Mouse (Mus musculus) forebrain, embryonic 13.5 days (tissue): Measurements from ENCODE around the gene Kctd11. TPM values are rescaled to one million over a fixed set of nuclear protein-coding genes. Genes with fewer than 3 reads are reported as not detected.
"Not testable (repeated sequence)": the region's sequence is repeated elsewhere in the genome, so short reads cannot be mapped to it uniquely, and the experiment has no call there.

ENCODE experiments used
- ATAC-seq: fragments of 200-750 bp; cut with Nextera tagmentation; 2 replicates; pipeline ENCODE4 v1.8.0; 2017
- H3K27ac ChIP-seq: fragments of 300-500 bp; sonication (generic); 2 replicates; pipeline ENCODE4 v1.5.1; 2015; ENCODE audit warnings: inconsistent platforms, mild to moderate bottlenecking, moderate library complexity
- H3K27me3 ChIP-seq: fragments of 300-500 bp; sonication (generic); 2 replicates; pipeline ENCODE4 v1.6.1; 2015; ENCODE audit warnings: mild to moderate bottlenecking, inconsistent platforms
- H3K36me3 ChIP-seq: fragments of 300-500 bp; sonication (generic); 2 replicates; pipeline ENCODE4 v1.6.1; 2015; ENCODE audit warnings: mild to moderate bottlenecking, inconsistent platforms; ENCODE audit not compliant: poor library complexity, severe bottlenecking
- H3K4me1 ChIP-seq: fragments of 300-500 bp; sonication (generic); 2 replicates; pipeline ENCODE4 v1.6.1; 2015; ENCODE audit warnings: inconsistent platforms
- H3K4me2 ChIP-seq: fragments of 300-500 bp; sonication (generic); 2 replicates; pipeline ENCODE4 v1.6.1; 2015; ENCODE audit warnings: inconsistent platforms, mild to moderate bottlenecking, moderate library complexity
- H3K4me3 ChIP-seq: fragments of 300-500 bp; sonication (generic); 2 replicates; pipeline ENCODE4 v1.5.1; 2015; ENCODE audit warnings: mild to moderate bottlenecking, inconsistent platforms
- H3K9ac ChIP-seq: fragments of 300-500 bp; sonication (generic); 2 replicates; pipeline ENCODE4 v1.6.1; 2015; ENCODE audit warnings: mild to moderate bottlenecking, inconsistent platforms
- H3K9me3 ChIP-seq: fragments of 300-500 bp; sonication (generic); replicated peaks from 2 replicates; pipeline ENCODE4 v1.6.1; 2016; ENCODE audit warnings: inconsistent platforms
- WGBS: fragments of 180-500 bp; shearing (Covaris S2); methylation state at CpG from one replicate; pipeline ENCODE4 v1.1.7; 2015; 5-methylcytosine and 5-hydroxymethylcytosine counted together
- polyA plus RNA-seq: library from polyadenylated mRNA; unstranded; fragments of >200 nt; fragmentation: Nextera tagmentation; extraction: Ambion mirVana; gene quantifications from 2 replicates; pipeline ENCODE4 v1.2.1, GENCODE M21; 2015

Gene Kctd11
- polyA plus RNA-seq, 1 experiment from 2014 or later = 1.3 TPM

DNA sequence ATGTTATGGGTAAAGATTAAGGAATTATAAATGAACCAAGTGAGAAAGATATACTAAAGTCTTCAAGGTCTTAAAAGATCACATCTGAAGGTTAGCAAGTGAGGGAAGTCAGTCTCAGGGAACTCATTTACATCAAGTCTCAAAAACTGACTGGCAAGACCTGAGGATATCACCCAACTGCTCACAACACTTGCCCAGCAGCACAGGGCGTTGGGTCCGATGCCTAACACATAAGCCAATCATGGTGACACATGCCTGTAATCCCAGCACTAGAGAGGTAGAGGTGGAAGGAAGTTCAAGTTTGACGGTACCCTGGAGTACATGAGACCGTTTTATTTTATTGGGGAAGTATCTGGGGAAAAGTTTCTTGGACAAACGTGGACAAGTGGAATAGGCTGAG lies 36.9 kb upstream of the Kctd11 start:
- Histone ChIP-seq H3K27me3 (no peaks in the 10 kb centered on the region), H3K27ac (no peak overlapping the region), H3K36me3 (peaks cover 50% of the 10 kb centered on the region), H3K4me2 (no peak overlapping the region), H3K9me3 (no peaks in the 10 kb centered on the region), H3K9ac (no peak overlapping the region), H3K4me1 (peaks cover 51% of the 10 kb centered on the region), H3K4me3 (no peak overlapping the region)
- no peak for ATAC-seq
- WGBS = 86% methylated on average over 5 of the region's 5 CpGs

DNA sequence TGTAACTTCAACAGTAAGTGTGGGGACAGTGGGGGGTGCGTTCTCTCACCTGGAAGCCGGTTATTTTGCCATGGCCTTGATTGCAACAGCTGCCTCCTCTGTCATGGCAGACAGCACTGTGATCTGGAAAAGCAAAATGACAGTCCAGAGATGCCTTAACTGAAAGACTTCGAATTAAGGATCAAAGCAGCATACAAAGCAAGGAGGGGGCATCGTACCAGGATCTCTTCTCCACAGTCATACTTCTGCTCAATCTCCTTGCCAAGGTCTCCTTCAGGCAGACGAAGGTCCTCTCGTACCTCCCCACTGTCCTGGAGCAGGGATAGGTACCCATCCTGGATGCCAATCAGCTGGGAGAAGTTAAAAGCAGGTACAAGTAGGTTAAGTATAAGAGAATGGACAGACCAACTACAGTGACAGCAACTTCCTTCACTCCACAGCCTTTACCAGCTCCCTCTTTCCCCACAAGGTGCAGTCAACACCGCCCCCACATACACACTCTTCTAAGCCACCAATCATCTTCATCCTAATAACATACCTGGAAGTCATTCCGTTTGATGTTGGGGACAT lies 36.3 kb upstream of the Kctd11 start:
- H3K36me3 ChIP-seq = peaks cover 56% of the 10 kb centered on the region
- no peaks in the 10 kb centered on the region for H3K9me3 ChIP-seq
- H3K27ac ChIP-seq = no peak overlapping the region
- no peak overlapping the region for H3K4me3 ChIP-seq
- H3K27me3 ChIP-seq = no peaks in the 10 kb centered on the region
- H3K4me2 ChIP-seq = no peak overlapping the region
- no peak for ATAC-seq
- WGBS = 88% methylated on average over 8 of the region's 8 CpGs
- H3K9ac ChIP-seq = no peak overlapping the region
- peaks cover 48% of the 10 kb centered on the region for H3K4me1 ChIP-seq

DNA sequence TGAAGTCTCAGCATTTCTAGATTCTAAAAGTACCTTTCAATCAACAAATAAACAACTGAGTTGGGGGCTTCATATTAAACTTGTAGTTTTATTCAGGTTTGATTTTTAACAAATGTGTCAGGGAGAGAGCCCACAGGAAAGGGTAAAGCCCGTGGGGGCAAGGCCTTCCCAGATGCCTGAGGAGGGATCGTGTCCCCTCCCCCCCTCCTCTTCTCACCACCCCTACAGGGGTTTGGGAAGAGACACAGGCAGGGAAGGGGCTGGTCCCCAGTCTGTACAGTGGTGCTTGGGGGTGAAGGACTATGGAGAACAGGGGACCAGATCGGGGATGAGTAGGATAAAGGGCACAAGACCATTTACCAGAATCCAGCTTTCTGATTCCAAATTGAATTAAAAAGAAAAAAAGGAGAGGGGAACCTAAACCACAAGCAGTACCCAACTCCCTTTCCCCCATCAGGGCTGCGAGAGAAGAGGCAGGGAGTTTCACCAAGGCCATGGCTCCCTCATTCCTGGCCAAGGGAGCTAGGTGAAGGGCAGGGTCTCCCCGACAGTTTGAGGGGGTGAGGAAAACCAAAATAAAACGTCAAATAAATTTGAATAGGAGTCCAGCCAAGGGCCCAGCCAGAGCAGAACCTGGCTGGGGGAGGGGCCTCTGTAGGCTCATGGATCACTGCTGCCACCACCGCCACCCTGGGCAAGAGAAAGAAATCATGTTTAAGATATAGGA lies 35.6 kb upstream of the Kctd11 start:
- not testable (repeated sequence) for H3K4me3 ChIP-seq, H3K9ac ChIP-seq, H3K9me3 ChIP-seq, H3K27me3 ChIP-seq, H3K4me2 ChIP-seq, ATAC-seq, H3K27ac ChIP-seq
- WGBS = 66% methylated on average over 7 of the region's 7 CpGs
- Histone ChIP-seq H3K36me3 (peaks cover 63% of the 10 kb centered on the region), H3K4me1 (peaks cover 45% of the 10 kb centered on the region)

DNA sequence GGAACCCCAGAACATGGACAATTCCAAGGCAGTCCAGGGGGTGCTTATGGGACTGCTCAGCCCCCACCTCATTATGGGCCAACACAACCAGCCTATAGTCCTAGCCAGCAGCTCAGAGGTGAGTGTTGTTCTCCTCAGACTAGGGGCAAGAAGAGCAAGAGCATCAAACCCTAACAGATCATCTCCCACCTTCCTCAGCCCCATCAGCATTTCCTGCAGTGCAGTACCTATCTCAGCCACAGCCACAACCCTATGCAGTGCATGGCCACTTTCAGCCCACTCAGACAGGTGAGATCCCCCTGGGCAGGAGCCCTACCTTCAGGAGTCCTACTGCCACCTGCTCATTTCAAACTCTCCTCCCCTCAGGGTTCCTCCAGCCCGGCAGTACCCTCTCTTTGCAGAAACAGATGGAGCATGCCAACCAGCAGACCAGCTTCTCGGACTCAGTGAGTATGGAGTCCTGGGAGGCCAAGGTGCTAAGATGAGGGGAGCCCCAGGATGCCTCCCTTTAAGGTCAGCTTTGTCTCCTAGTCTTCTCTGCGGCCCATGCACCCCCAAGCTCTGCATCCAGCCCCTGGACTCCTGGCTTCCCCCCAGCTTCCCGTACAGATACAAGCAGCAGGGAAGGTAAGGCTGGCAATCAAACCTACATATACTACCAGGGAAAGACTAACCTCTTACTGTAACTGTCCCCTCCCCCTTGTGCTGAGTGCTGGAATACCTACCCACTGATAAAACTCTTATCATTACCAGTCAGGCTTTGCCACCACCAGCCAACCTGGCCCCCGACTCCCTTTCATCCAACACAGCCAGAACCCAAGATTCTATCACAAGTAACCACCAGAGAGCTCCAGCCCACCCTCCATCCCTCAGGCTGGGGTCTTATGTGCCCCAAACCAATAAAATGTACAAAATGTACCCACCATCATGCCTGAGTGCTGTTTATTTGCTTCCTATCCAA lies 34.7 kb upstream of the Kctd11 start:
- Histone ChIP-seq H3K4me1 (peaks cover 45% of the 10 kb centered on the region), H3K27me3 (no peaks in the 10 kb centered on the region), H3K4me3 (peak overlapping the region; percentile 90), H3K9ac (no peak overlapping the region), H3K9me3 (no peaks in the 10 kb centered on the region), H3K4me2 (peak overlapping the region; percentile 100; the same call in 1 of the 2 replicates), H3K27ac (no peak overlapping the region), H3K36me3 (peaks cover 71% of the 10 kb centered on the region)
- WGBS = 67% methylated on average over 5 of the region's 5 CpGs
- ATAC-seq = no peak

DNA sequence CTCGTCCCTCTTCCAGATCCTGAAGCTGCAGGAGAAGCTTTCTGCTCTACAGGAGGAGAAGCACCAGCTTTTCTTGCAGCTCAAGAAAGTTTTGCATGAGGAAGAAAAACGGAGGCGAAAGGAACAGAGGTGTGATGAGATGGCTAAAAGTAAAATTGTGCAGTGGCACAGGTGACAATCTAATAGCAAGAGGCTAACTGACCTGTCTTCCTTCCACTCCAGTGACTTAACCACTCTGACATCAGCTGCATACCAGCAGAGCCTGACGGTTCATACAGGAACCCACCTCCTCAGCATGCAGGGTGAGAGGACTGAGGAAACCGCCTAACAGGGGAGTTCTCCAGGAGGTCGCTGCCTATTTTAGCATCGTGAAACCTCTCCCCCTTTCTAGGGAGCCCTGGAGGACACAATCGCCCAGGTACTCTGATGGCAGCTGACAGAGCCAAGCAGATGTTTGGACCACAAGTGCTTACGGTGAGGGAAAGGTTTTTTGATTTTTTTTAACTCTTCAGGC lies 33.8 kb upstream of the Kctd11 start:
- WGBS = 35% methylated on average over 9 of the region's 9 CpGs
- Histone ChIP-seq H3K9ac (peak overlapping the region; percentile 91), H3K4me1 (peaks cover 42% of the 10 kb centered on the region), H3K27ac (0 out of 2 replicates have a peak overlapping the region, but pooled peaks have one; percentile 83), H3K36me3 (peaks cover 81% of the 10 kb centered on the region), H3K4me2 (peak overlapping the region; percentile 100), H3K4me3 (peak overlapping the region; percentile 90), H3K9me3 (no peaks in the 10 kb centered on the region), H3K27me3 (no peaks in the 10 kb centered on the region)
- no peak for ATAC-seq

DNA sequence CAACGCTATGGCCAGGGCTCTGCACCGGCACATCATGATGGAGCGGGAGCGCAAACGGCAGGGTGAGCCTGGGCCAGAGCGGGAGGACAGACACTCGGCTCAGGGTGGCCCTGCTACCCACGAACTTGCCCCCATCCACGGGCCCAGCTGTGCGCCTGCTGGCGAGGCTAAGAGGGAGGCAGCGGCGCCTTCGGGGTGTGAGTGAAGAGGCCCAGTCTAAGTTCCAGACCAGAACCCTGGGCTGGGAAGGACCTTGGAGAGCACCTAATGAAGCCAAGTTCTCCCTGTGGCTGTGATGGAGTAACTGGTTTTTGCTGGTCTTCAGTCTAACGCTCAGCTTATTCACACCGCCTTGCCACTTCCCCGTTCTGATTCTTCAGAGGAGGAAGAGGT lies 33.2 kb upstream of the Kctd11 start:
- peaks cover 87% of the 10 kb centered on the region for H3K36me3 ChIP-seq
- 4% methylated on average over 17 of the region's 17 CpGs for WGBS
- peak overlapping the region; percentile 91 for H3K9ac ChIP-seq
- H3K4me1 ChIP-seq = peaks cover 36% of the 10 kb centered on the region
- no peaks in the 10 kb centered on the region for H3K27me3 ChIP-seq
- no peaks in the 10 kb centered on the region for H3K9me3 ChIP-seq
- H3K27ac ChIP-seq = peak overlapping the region; percentile 83
- peak overlapping the region; percentile 90 for H3K4me3 ChIP-seq
- ATAC-seq = no peak
- peak overlapping the region; percentile 100 for H3K4me2 ChIP-seq

DNA sequence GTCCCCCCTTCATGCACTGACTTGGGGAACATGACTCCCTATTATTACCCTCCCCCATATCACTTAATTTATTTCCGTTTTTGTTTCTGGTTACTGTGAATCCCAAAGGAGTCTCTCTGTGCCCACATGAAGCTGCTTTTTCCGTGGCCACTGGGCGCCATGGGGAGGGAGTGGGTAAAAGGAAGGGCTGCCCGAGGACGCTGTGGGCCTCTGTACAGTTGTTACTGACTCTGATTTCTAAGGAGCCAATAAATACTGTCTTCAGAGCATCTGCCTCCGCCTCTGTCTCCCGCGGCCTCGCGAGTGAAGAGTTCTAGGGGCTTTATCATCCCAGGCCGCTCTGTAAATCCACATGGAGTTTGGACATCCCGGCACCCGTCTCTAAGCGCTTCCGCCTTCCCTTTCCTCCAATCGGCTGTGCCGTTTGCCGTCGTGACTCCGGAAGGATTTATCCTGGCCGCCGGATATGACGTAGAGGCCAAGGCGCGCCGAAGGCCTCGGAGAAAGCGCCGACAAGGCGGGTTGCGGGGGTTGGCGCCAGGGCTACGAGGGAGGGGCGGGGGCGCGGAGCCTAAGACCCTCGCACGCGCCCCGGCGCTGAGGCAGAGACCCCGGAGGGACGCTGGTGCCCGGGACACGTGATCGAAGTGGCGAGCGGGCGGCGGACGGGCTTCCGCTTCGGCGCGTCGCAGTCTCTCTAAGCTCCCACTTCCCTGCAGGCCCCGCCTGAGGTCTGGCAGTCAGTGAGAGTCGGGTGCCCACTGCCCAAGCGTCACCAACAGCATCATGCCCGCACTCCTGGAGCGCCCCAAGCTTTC lies 32.6 kb upstream of the Kctd11 start, which contains the start of gene Gps2:
Gps2 (plus strand) TSS at position 335 of the 818 bp plus-strand sequence.
- Histone ChIP-seq H3K4me3 (peak within 1 kb of the TSS; percentile 90), H3K27me3 (no peaks in the 10 kb centered on the region), H3K36me3 (peaks cover 88% of the 10 kb centered on the region), H3K4me2 (peak within 1 kb of the TSS; percentile 100), H3K9ac (peak within 1 kb of the TSS; percentile 91), H3K9me3 (no peaks in the 10 kb centered on the region), H3K27ac (peak within 1 kb of the TSS; percentile 83), H3K4me1 (peaks cover 30% of the 10 kb centered on the region)
- WGBS = 2% methylated on average over 50 of the region's 61 CpGs
- ATAC-seq = peak; percentile 93

DNA sequence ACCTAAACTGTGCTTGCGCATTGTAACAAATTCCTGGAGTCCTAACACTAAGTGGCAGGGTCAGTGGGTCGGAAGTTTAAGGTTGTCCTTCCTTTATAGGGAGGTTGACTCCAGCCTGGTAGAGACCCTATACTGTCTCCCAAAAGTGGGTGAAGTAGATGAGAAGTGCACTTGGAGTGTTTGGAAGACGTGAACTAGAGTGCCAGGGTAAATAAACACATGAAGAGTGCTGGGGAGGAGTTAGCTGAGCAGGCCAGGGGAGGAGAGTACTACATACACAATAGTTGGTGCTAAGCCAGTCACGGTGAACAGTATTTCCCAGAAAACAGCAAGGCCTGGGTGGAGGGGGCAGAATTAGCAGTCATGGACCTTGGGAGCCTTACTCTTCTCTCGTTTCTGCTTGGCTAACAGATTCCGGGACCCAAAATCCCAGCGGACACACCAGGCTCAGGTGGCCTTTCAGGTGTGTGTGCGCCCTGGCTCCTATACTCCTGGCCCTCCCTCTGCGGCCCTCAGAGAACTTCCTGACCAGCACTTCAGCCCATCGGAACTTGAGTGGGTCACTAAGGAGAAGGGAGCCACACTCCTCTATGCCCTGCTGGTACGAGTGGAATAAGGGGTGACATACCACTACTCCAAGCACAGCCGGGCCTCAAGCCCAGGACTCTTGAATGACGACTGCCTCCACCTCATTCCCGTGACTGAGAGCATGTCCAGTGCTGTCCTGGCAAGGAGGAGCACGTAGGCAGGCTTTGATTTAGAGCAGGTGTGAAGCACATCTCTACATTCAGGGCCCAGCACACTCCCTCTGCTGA lies 31.7 kb upstream of the Kctd11 start:
- Histone ChIP-seq H3K36me3 (peaks cover 88% of the 10 kb centered on the region), H3K4me3 (peak overlapping the region; percentile 90), H3K9me3 (no peaks in the 10 kb centered on the region), H3K27me3 (no peaks in the 10 kb centered on the region), H3K4me1 (peaks cover 27% of the 10 kb centered on the region), H3K27ac (peak overlapping the region; percentile 41; the same call in 1 of the 2 replicates), H3K9ac (peak overlapping the region; percentile 91), H3K4me2 (peak overlapping the region; percentile 100)
- 78% methylated on average over 15 of the region's 15 CpGs for WGBS
- ATAC-seq = peak; percentile 19

DNA sequence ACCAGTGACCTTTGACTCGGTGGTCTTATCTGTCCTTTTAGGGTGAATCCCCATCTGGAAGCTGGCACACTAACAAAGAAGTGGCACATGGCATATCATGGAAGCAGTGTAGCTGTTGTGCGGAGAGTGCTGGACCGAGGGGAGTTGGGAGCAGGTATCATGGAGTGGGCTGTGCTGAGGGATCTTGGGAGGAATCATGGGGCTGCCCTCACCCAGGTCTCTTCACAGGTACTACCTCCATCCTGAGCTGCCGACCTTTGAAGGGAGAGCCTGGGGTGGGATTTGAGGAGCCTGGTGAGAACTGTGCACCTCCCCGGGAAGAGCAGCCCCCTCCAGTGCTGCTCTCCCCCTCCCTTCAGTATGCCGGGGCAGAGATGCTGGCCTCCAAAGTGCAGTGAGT lies 30.5 kb upstream of the Kctd11 start:
- peaks cover 27% of the 10 kb centered on the region for H3K4me1 ChIP-seq
- no peak overlapping the region for H3K4me2 ChIP-seq
- H3K9ac ChIP-seq = no peak overlapping the region
- H3K36me3 ChIP-seq = peaks cover 88% of the 10 kb centered on the region
- 86% methylated on average over 6 of the region's 6 CpGs for WGBS
- H3K4me3 ChIP-seq = no peak overlapping the region
- H3K27ac ChIP-seq = no peak overlapping the region
- ATAC-seq = no peak
- no peaks in the 10 kb centered on the region for H3K9me3 ChIP-seq
- H3K27me3 ChIP-seq = no peaks in the 10 kb centered on the region

DNA sequence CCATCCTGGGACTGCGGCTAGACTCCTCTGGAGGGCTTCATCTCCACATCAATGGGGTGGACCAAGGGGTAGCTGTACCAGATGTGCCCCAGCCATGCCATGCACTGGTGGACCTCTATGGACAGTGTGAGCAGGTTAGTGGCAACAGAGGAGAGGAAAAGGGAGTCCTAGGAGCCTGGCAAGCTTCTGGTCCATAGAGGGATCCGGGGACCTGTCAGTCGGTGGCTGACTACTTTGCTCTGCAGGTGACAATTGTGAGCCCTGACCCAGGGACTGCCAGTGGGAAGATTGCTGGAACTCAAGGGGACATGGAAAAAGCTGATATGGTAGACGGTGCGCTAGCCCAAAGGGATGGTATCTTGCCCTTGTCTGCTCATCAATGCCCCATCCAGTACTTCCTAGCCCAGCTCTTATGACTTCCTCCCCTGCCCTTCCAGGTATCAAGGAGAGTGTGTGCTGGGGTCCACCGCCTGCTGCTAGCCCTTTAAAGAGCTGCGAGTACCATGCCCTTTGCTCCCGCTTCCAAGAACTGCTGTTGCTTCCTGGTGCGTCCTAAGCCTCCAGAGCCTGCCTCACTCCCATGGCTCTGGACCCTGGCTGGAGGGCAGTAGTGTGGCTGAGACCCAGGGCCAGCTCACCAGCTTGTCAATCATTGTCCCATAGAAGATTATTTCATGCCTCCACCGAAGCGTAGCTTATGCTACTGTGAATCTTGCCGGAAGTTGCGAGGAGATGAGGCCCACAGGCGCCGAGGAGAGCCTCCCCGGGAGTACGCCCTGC lies 29.8 kb upstream of the Kctd11 start:
- peaks cover 26% of the 10 kb centered on the region for H3K4me1 ChIP-seq
- no peak overlapping the region; the same call in 1 of the 2 replicates for H3K4me3 ChIP-seq
- no peak overlapping the region for H3K27ac ChIP-seq
- no peaks in the 10 kb centered on the region for H3K9me3 ChIP-seq
- H3K27me3 ChIP-seq = no peaks in the 10 kb centered on the region
- ATAC-seq = no peak
- peaks cover 88% of the 10 kb centered on the region for H3K36me3 ChIP-seq
- H3K9ac ChIP-seq = no peak overlapping the region
- 93% methylated on average over 17 of the region's 17 CpGs for WGBS
- no peak overlapping the region for H3K4me2 ChIP-seq
